Mouse (Mus musculus) brown adipose tissue, adult 24 weeks (tissue): ENCODE results near the gene Vegfc. TPM values are rescaled to one million over a fixed set of nuclear protein-coding genes. Genes with fewer than 3 reads are reported as not detected.

Experiments
- H3K27ac ChIP-seq: fragments of 200-500 bp; replicated peaks from 2 replicates; pipeline ENCODE4 v1.5.1; 2012; ENCODE audit warnings: low read depth, mild to moderate bottlenecking, low read length
- H3K4me1 ChIP-seq: fragments of 200-500 bp; 2 replicates; pipeline ENCODE4 v1.6.1; 2012; ENCODE audit warnings: low read length, mixed read lengths; ENCODE audit not compliant: control insufficient read depth, insufficient read depth, insufficient read length
- H3K4me3 ChIP-seq: fragments of 200-500 bp; 2 replicates; pipeline ENCODE4 v1.5.1; 2012; ENCODE audit warnings: low read depth, mild to moderate bottlenecking, low read length, moderate library complexity; ENCODE audit not compliant: insufficient read depth
- polyA plus RNA-seq: library from polyadenylated mRNA; stranded (reverse); fragments of >200 nt; gene quantifications from 2 replicates; pipeline ENCODE4 v1.2.4, GENCODE M21; 2012; ENCODE audit not compliant: missing spikeins, insufficient read depth, insufficient read length

Vegfc gene
- polyA plus RNA-seq: 1.4 and 1.5 TPM in 2 replicates

DNA sequence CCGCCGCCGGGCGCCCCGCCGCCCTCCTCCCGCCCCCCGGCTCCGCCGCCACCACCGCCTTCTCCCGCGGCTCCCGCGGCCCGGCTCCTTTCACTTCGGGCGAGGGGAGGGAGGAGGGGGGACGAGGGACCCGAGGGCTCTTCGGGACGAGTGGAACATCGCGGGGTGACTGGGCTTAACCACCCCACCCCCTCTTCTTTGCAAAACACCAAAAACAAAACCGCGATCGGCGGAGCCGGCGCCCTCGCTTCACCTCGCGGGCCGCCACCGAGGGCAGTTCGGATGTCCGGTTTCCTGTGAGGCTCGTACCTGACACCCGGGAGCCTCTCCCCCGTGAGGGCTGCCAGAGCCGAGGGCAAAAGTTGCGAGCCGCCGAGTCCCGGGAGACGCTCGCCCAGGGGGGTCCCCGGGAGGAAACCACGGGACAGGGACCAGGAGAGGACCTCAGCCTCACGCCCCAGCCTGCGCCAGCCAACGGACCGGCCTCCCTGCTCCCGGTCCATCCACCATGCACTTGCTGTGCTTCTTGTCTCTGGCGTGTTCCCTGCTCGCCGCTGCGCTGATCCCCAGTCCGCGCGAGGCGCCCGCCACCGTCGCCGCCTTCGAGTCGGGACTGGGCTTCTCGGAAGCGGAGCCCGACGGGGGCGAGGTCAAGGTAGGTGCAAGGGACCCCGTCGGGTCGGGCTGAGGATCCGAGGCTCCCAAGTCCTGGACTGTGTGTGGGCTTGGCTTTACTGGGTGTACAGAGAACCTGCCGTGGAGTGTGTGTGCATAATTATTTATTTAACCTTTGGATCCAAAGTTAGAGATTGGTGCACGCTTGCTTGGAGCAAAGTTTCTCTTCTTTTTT is at the start of gene Vegfc:
Gene Vegfc (plus strand): TSS at position 336 of the 850 bp plus-strand sequence.
- peak within 1 kb of the TSS; percentile 33; the same call in 1 of the 2 replicates for H3K27ac ChIP-seq
- no peaks in the 10 kb centered on the region for H3K4me1 ChIP-seq

DNA sequence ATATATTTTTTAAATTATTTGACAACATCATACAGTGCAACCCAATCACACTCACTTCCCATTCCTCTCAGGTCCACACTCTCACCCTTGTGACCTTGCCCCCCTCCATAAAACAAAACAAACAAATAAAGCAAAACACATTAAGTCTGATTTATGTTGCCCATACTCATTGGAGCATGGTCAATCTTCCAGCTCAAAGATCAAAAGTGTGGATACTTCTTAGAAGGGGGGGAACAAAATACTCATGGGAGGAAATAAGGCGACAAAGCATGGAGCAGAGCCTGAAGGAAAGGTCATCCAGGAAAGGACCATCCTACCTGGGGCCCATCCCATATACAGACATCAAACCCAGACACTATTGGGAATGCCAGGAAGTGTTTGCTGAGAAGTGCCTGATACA is 42.8 kb upstream of the Vegfc start:
- no peak overlapping the region for H3K27ac ChIP-seq
- H3K4me1 ChIP-seq: no peaks in the 10 kb centered on the region
- no peak overlapping the region for H3K4me3 ChIP-seq

More for the DNA sequence above, at the start of gene Vegfc:
- H3K4me3 ChIP-seq: peak within 1 kb of the TSS; percentile 63

DNA sequence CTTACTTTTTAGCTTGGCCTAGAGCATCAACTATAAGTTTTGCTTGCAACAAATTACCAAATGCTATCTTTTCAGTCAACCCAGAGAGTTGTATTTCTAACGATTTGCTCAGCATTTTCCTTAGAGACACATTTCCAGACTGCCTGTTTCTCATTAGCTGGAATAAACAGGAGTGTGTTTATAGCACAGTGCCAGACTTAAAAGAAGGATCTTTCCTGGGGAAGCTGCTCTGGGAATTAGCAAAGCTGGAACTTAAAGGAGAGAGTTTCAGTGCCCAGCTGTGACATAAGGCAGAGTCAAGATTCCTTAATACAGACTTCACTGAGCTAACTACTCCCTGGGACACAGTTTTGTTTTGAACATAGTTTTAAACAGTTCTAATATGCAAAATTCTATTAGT is 34.8 kb upstream of the Vegfc start:
- no peak overlapping the region for H3K27ac ChIP-seq
- no peaks in the 10 kb centered on the region for H3K4me1 ChIP-seq
- H3K4me3 ChIP-seq: no peak overlapping the region

DNA sequence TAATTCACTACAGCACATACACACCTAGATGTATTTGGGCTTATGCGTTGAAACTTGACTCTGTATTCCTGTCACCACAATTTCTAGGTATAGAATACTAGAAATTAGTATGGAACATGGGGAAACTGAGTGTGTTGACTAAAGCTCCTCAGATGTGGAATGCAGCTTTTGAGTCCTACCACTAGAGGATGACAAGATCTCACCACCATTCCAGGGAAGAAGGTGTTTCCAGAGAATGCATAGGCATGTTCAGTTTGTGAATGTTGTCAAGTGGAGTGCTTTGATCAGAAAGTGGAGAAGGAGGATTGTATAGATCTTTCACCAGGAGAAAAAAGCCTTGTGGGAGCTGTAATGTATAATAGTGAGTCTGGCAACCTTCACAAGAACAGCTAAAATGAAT is 33.9 kb upstream of the Vegfc start:
- H3K4me3 ChIP-seq: no peak overlapping the region
- H3K27ac ChIP-seq: no peak overlapping the region
- no peaks in the 10 kb centered on the region for H3K4me1 ChIP-seq

DNA sequence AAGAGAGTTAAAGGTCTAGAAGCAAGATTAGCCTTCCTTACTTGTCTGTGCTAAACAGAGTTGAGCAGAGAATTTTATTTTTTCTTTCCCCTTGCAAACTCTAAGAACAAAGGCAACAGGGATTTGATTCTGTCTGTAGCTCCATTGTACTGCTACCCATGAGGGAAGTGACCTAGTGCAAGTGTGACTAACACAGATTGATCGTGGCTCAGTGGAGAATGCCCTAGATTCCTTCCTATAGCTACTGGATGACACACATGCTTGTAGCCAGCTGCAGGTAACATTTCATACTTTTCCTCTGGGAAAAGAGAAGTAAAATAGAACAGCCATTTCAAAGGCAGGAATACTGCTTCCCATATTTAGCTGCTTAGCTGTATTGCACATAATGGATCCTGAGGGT is 24.2 kb upstream of the Vegfc start:
- H3K4me3 ChIP-seq: no peak overlapping the region
- no peak overlapping the region for H3K27ac ChIP-seq
- no peaks in the 10 kb centered on the region for H3K4me1 ChIP-seq

DNA sequence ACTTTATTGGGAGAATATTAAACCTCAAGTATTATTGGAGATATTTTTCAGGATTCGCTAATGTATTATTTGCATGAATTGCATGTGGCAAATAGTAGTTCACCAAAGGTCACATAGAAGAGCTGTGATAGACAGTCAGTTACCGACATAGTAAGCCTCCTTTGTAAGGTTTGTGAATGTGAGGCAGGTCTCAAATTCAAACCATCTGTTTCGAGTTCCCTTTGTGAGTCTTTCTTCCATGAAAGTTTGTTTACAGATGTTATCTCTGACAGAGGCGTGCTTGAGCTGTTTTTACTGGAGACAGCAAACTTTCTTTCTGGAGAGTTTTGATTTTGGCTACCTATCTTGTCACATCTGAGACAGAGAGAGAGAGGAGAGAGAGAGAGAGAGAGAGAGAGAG is 11.9 kb upstream of the Vegfc start:
- Histone ChIP-seq H3K27ac (no peak overlapping the region), H3K4me3 (no peak overlapping the region), H3K4me1 (no peaks in the 10 kb centered on the region)

DNA sequence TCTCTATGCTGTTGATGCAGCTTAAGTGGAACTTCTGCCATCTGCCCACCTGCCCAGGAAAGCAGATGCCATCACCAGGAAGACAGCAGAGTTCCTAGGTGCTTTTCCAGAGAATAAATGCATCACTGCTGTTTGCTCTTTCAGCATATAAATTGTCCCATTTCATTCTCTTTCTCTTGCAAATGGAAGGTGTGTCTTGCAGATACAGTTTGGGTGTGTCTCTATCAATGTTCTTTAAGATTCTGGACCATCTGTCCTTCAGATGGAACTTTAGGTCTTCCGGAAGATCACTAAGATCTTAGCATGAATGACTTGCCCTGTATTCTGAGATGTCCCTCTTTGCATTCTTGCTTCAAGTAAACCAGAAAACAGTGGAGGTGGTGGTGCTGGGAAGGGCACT is 1.1 kb upstream of the Vegfc start:
- H3K4me3 ChIP-seq: peak overlapping the region; percentile 63; the same call in 1 of the 2 replicates
- H3K27ac ChIP-seq: no peak overlapping the region
- H3K4me1 ChIP-seq: no peaks in the 10 kb centered on the region

DNA sequence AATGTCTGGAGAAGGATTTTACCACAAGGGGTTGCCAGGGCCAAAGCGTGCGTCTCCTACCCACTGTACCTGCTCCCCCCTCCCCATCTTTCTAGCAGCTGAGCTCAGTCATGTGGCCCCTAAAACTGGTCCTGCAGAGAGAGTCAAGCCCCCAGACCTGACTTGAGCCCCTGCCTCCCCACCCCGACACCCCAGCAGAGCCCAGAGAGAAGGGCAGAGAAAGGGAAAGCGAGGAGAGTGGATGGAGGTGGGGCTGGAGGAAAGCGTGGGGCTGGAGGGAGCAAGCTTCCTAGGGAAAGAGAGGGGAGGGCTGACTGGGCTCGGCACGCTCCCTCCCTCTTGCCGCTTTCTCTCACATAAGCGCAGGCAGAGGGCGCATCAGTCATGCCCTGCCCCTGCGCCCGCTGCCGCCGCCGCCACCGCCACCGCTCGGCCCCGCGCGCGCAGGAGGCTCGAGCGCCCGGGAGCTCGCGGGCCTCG is 575 bp upstream of the Vegfc start:
- H3K4me1 ChIP-seq: no peaks in the 10 kb centered on the region
- H3K27ac ChIP-seq: no peak overlapping the region
- peak overlapping the region; percentile 63 for H3K4me3 ChIP-seq

DNA sequence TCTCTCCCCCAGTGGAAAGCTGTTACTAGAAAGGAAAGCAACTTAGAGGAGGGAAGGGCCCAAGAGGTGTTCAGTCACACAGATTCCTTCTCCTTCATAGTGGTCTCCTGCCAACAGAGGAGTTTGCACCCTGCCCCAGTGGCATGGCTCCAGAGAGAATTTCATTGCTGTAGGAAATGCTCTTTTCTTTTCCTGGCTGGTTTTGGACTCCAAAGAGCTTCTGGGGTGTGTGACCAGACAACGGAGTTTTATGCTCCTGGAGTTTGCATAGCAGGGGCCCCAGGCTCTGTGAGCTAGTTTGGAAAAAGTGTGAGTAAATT is 675 bp downstream of the Vegfc start:
- peak overlapping the region; percentile 63 for H3K4me3 ChIP-seq
- H3K27ac ChIP-seq: no peak overlapping the region
- no peaks in the 10 kb centered on the region for H3K4me1 ChIP-seq

DNA sequence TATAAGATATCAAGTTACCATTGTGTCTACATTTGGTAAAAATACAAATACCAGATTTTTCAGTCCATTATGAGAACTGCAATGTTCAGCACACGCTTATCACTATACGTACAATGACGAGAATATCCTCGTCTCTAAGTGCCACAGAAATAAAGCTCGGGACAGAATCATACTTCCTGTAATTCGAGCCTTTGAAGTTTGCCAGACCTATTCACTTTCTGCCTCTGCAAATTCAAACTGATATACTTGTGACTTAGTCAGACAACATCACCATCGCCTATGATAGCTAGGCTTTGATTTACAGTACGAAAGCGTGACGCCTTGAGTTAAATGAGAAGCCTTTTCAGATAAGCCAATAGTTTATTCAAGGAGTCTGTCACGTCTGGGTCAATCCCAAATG is 1.6 kb downstream of the Vegfc start:
- Histone ChIP-seq H3K4me1 (no peaks in the 10 kb centered on the region), H3K27ac (no peak overlapping the region), H3K4me3 (no peak overlapping the region)

DNA sequence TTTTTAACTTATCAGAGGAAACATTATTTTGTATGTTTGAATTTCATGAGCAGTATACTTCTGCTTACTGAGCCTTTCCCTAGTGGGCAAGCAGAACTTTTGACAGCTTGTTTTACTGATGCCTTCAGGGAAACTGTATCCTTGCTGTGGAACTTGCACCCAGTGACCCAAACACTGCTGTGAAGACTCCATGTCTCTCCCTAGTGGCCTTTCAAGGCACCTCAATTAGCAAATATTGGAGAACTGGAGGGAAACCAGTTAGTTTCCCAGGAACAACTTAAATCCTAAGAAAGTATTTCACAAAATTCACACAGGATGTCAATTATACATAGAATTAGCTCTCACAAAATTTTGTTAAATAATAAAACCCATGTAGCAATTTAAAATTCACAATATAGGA is 2.2 kb downstream of the Vegfc start:
- Histone ChIP-seq H3K27ac (no peak overlapping the region), H3K4me3 (no peak overlapping the region), H3K4me1 (no peaks in the 10 kb centered on the region)

DNA sequence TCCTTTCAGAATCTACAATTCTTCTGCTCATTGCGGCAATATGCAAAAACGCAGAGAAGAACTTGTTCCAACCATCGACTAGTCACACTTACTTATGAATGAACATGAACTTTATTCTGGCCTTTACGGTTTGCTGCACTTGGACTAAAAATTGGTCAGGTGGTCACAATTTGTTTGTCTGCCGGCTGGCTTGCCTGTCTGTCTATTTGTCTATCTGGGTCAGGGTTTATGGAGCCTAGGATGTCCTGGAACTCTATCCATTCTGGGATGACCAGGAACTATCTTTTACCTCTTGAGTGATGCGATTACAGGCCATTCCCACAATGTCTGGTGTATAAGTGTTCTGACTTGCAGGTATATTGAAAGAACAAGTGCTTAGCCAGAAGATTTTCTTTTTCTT is 8.5 kb downstream of the Vegfc start:
- Histone ChIP-seq H3K4me1 (no peaks in the 10 kb centered on the region), H3K4me3 (no peak overlapping the region), H3K27ac (no peak overlapping the region)

DNA sequence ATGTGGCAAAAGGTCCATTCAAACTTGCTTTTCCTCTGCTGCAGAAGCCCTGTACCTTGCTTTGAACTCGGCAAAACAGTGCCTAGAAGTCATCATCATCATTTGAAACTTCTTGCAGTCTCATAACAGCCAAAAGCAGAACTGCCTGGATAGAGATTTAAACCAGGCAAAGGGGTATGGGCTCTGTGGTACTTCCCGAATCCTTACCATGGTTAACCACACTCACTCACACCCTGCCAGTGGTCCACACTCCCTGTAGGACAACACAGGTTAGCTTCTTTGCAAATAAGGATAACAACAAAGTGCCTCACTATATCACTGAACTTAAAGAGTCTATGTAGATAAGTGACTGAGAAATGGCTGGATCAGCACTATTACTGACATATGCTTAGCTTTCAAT is 9.7 kb downstream of the Vegfc start:
- Histone ChIP-seq H3K4me1 (no peaks in the 10 kb centered on the region; the same call in 1 of the 2 replicates), H3K27ac (no peak overlapping the region), H3K4me3 (no peak overlapping the region)

DNA sequence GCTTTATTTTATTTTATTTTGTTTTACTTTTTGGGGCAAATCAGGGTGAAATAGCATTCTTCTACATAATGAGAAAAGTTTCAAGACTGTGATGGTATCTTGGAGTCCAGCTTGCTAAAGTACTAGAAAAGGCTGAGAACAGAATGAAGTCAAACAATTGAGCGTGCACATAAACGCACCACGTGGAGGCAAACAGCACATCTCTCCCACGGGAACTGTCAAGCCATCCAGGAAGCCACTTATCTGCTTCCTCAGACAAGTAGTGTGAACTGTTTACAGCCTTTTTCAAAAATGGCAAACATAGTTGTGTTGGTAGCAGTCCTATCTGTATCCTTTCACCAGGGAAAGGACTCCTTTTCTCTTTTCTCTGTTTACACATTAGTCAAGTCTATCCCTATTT is 11.8 kb downstream of the Vegfc start:
- H3K27ac ChIP-seq: no peak overlapping the region
- no peaks in the 10 kb centered on the region; the same call in 1 of the 2 replicates for H3K4me1 ChIP-seq
- H3K4me3 ChIP-seq: no peak overlapping the region

DNA sequence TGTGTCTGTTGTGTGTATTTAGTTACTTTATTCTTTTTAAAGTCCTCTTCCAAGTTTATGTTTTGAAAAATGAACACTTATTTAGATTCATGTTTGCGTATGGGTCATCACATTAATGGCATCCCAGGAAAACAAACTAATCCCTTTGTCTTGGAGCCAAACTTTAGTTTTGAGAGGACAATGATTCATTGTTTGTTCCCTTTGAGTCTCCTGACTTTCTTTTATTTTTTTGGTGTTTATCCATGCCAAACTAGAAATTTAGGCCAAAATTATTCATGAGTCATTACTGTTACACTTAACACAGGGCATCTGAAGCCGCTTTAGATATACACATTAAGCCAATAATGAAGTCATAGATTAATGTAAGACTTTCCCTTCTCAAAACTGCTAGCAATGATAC is 12.5 kb downstream of the Vegfc start:
- no peak overlapping the region for H3K4me3 ChIP-seq
- no peak overlapping the region for H3K27ac ChIP-seq
- no peaks in the 10 kb centered on the region; the same call in 1 of the 2 replicates for H3K4me1 ChIP-seq

DNA sequence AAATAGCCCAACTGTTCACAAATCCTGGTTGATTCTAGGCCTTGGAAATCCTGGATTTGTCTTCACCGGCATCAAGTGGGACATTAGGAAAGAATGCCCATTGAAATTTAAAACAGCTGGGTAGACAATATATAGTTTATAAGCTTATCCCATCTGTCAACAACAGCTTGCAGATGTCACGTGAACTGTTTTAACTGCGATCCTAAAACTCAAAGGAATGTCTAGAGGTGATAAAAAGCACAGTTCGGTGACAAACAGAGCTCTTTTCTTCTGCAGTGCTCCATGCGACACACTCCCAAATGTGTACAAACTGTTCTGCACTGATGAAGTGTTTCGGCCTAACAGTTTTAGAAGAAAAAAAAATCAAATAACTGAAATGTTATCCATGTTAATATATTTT is 22.7 kb downstream of the Vegfc start:
- Histone ChIP-seq H3K27ac (no peak overlapping the region), H3K4me3 (no peak overlapping the region), H3K4me1 (no peaks in the 10 kb centered on the region)
